Mouse (Mus musculus) G1E-ER4 (cell line): Measurements from ENCODE around the gene Spock1. TPM values are rescaled to one million over a fixed set of nuclear protein-coding genes. Genes with fewer than 3 reads are reported as not detected.

Experiments
- GATA1 ChIP-seq: IDR thresholded peaks from one replicate; pipeline ENCODE4 v1.8.0; 2012; ENCODE audit warnings: low read length, inconsistent platforms
- polyA plus RNA-seq: library from polyadenylated mRNA; stranded (reverse); fragments of >175 nt; gene quantifications from 2 replicates; pipeline ENCODE4 v1.2.3, GENCODE M21; 2012

Spock1 gene
- polyA plus RNA-seq, 1 experiment, result not detected

DNA sequence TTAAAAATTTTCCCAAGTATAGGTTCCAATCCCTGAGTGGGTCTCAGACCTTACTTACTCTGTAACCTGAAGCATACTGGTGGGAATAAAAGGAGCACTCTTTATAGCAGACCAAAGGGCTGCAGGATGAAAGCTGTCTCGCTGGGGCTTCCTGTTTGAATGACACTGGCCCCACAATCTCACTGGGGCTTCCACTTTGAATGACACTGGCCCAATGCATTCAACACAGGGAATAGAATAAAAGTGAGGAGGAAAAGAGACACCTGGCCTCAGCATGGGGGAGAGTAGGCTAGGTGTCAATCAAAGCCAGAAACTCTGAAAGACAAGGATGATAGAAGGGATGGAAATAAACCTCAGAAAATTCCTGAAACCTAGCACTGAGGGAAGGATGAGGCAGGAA lies 413.3 kb downstream of the Spock1 start:
- TF ChIP-seq GATA1, result no peak

- TF ChIP-seq GATA1, result no peak
Measured at GRCm38 (mm10) chr13:57488926-57489325, 419.2 kb downstream of the Spock1 start.

DNA sequence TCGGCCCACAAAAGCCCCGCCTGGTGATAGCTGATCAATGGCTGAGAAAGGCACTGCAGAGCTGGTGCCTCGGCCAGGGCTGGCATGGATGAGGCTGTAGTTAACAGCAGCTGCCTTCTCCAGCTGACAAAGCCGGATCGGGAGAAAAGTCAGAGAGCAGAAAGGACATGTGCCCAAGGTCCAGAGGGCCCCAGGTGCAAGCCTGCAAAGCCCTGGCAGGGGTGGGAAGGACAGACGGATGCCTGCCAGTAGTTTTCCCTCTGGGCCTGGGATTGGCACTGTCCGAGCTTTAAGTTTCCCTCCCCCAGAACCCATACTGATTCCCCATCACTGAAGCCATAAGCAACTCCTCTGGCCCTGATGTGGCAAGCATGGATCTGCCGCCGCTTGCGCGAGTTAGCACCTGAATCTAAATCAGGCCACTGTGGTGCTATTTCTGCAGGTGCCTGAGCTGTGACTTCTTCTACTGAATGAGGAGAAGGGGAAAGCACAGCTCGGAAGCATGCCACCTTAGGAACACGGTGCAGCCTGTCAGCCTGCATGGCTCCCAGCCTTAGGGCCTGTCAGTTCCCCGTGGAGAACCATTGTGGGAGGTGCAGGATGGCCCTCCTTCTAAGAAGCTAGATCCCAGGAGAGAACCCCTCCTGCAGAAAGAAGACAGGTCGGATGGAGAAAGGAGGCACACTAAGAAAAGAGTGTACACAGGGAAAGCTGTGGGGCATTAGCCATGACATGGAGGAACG lies 423.5 kb downstream of the Spock1 start:
- TF ChIP-seq GATA1, result no peak

DNA sequence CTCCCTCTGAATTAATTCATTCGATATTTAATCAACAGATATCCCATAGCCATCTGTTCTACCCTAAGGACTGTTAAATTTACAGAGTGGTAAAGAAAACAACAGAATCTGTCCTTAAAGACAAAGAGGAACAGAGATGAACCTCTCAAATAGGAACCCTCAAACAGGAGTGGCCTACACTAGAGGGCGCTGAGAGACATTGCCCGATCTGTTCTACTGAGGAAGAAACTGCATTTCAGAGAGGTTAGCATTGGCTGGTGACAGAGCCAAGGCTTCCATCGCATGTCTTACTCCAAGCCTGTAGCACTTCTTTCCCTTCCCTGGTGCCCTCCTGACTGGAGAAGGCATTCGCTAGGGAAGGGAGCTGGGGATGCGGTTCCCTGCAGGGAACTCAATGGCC lies 431.4 kb downstream of the Spock1 start:
- TF ChIP-seq GATA1, result no peak

- TF ChIP-seq GATA1, result no peak
Measured at GRCm38 (mm10) chr13:57474068-57474467, 434.1 kb downstream of the Spock1 start.

DNA sequence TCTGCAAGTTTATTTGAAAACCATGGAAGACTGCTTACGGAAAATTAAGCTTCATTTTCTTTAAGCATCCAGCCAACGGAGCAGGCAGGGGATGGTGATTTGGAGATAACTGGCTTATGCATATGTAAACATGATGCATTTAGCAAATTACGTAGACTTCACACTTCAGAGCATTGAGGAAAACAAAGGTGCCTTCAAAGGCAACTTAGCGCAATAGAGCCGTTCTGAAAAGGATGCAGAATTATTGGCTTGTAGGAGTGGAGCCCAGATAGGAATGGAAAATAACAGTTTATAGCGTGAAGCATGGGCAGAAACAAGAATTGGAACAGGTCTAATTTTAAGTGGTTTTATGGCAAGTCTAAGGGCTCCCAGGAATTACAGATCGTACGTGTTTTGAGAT lies 448.2 kb downstream of the Spock1 start:
- no peak for TF ChIP-seq GATA1

GRCm38 (mm10) chr13:57450189-57450821 lies 457.8 kb downstream of the Spock1 start:
- TF ChIP-seq GATA1, result no peak

- no peak for TF ChIP-seq GATA1
Measured at GRCm38 (mm10) chr13:57448906-57449305, 459.2 kb downstream of the Spock1 start.

DNA sequence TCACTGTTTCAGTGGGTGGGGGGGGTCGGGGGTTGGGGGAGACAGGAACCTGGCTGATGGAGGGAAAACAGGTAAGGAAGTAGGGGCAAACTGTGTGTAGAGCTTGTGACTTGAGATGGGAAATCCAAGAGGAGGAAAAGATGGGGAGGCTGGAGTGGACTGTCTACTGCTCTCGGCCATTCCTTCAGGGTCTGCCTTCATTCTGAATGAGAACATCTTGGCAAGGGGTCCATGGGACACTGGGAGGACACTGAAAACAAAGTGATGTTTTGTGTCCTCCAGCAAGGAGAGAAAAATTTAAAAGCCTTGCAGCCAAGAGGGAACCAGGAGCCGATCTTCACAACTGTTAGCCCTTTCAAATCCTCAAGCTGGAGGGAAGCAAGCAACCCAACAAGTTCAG lies 463.2 kb downstream of the Spock1 start:
- no peak for TF ChIP-seq GATA1

GRCm38 (mm10) chr13:57440111-57440510 lies 468.0 kb downstream of the Spock1 start:
- TF ChIP-seq GATA1, result no peak

DNA sequence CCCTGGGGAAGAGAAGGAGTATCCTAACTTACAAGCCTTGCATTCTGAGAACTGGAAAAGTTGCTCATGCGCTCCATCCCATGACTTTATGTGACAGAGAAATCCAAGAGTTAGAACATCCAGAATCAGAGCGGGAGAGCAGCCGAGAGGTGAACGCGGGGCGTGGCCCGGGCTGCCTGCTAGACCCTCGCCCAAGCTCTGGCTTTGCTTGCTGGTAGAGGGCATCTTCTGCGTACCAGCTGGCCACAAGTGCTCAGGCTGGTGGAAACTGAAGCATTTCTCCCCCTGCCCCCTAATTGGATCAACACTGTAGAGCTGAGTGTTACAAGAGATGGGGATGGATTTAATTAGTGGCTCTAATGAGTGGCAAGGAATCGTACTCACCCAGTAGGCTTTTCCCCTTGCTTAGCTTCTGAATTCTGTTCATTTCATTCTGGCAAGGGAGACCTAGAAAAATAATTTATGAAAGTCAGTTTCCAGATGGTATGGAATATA lies 472.4 kb downstream of the Spock1 start:
- TF ChIP-seq GATA1, result no peak

GRCm38 (mm10) chr13:57433848-57434247 lies 474.3 kb downstream of the Spock1 start:
- TF ChIP-seq GATA1, result no peak

DNA sequence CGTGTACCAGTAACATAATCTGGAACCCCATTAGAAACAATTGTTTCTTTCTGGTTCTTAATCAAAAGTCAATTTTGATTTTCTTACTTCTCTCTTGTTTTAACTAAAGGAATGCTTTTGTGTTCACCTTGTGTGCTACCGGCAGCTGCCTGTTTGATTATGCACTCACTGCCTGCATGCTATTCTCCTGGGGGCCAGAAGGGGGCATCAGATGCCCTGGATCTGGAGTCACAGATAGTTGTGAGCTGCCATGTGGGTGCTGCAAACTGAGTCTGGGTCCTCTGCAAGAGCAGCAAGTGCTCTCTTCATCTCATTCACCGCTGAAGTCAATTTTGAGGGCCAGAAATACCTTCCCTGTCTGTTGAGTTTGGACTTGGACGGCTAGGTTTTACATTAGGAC lies 476.3 kb downstream of the Spock1 start:
- no peak for TF ChIP-seq GATA1

DNA sequence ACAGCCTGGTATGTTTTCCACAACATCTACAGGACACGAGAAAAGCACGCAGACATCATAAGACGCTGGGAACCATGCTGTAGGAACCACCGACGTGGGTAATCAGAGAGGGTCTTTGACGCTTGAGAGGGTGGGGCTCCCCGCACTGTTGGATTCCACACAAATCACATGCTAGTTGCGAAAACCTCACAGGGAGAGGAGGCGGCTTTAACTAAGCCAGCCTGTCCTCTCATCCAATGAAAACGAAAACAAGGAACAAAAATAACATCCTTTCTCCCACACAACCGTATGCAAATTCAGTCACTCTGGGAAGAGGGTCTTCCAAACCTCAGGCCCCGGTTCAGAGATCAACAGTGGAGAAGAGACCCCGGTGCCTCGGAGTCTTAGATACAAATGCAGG lies 479.3 kb downstream of the Spock1 start:
- TF ChIP-seq GATA1, result no peak

- no peak for TF ChIP-seq GATA1
Measured at GRCm38 (mm10) chr13:57418781-57419180, 489.4 kb downstream of the Spock1 start.

GRCm38 (mm10) chr13:57414716-57415115 lies 493.4 kb downstream of the Spock1 start:
- no peak for TF ChIP-seq GATA1

DNA sequence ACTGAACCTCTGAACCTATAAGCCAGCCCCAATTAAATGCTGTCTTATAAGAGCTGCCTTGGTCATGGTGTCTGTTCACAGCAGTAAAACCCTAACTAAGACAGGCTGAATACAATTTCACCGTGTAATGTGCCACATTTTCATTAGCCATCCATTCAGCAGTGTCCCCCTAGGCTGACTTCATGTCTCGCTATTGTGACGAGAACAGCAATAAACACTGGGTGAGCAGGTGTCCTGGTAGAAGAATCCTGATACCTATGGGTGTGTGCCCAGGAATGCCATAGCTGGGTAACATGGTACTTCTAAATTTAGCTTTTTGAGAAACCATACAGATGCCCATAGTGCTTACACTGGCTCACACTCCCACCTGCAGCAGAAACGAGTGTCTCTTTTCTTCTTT lies 500.5 kb downstream of the Spock1 start:
- TF ChIP-seq GATA1, result no peak

DNA sequence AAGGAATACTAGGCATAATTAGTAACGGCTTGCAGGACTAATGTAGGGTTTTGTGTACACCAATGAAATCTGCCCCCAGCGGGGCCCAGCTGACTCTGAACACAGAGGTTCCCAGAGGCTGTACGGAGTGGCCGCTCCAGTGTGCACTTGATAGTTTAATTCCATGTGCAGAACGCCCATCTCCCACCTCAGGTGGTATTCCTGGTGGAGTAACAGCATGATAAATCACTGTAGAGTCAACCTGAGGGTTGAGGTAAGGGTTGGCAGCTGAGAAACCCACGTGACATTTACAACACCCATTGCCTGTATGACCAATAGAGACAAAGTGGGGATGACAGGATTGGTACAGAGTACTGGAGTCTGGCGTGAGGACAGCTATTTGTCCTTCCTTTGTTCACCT lies 505.7 kb downstream of the Spock1 start:
- no peak for TF ChIP-seq GATA1
